Mouse (Mus musculus): Measurements from ENCODE around the gene Bcl2l15. TPM values are rescaled to one million over a fixed set of nuclear protein-coding genes. Genes with fewer than 3 reads are reported as not detected.
"Not testable (repeated sequence)": the region's sequence is repeated elsewhere in the genome, so short reads cannot be mapped to it uniquely, and the experiment has no call there.

Gene Bcl2l15
- total RNA-seq, 1 experiment from 2014 or later, result 0.50 TPM

DNA sequence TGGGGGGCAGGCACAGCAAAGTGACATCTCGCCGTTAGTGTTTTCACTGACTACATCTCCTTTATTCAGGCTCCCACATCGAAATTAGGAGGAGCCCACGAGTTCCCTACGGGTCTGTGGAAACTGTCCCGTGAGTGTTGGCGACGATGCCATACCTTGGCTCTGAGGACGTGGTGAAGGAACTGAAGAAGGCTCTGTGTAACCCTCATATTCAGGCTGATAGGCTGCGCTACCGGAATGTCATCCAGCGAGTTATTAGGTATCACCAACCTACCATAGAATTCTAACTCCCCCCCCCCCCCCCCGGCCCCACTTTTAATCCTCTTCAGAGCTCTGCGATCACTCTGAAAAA, 22.6 kb upstream of the Bcl2l15 start:
- ATAC-seq (replicated peaks in 1 of 2; ENCODE audit: insufficient read depth in 1 of 2, low FRiP score in 2 of 2, low TSS enrichment in 1 of 2, low read depth in 1 of 2, poor library complexity in 2 of 2, severe bottlenecking in 2 of 2), result peak; percentile 17 to 29; a peak in 2 of 4 replicates

DNA sequence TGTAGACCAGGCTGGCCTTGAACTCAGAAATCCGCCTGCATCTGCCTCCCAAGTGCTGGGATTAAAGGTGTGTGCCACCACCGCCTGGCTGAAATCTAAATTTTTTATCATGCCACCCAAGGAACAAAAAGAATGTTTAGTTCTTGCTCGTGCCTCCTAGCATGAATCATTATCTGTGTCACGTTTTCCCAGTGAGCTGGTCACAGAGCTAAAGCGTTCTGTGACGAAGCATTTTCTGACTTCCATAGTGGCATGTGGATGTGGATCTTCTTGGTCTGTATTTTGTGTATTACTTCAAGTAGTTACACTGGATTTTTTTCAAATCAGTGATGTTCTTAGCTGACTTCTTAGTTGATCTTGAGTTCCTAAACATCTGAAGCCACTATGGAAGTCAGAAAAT, 21.4 kb upstream of the Bcl2l15 start:
- no peak for ATAC-seq (replicated peaks in 1 of 2; ENCODE audit: insufficient read depth in 1 of 2, low FRiP score in 2 of 2, low TSS enrichment in 1 of 2, low read depth in 1 of 2, poor library complexity in 2 of 2, severe bottlenecking in 2 of 2)

DNA sequence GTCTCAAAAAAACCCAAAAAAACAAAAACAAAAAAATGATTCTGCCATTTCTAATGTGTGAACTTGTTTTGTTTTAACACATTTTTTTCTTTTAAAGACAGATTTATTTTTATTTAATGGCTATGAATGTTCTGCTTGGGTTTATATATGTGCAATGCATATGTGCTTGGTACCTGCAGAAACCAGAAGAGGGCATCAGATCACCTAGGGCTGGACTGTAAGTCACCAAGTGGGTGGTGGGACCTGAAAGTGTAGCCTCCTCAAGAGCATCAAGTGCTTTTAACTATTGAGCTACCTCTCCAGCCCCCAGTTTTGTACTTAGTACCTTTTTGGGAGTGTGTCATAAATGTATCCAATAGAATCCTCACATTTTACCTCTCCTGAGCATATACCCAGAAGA, 4.9 kb upstream of the Bcl2l15 start:
- no peak for ATAC-seq (replicated peaks in 1 of 2; ENCODE audit: insufficient read depth in 1 of 2, low FRiP score in 2 of 2, low TSS enrichment in 1 of 2, low read depth in 1 of 2, poor library complexity in 2 of 2, severe bottlenecking in 2 of 2)

DNA sequence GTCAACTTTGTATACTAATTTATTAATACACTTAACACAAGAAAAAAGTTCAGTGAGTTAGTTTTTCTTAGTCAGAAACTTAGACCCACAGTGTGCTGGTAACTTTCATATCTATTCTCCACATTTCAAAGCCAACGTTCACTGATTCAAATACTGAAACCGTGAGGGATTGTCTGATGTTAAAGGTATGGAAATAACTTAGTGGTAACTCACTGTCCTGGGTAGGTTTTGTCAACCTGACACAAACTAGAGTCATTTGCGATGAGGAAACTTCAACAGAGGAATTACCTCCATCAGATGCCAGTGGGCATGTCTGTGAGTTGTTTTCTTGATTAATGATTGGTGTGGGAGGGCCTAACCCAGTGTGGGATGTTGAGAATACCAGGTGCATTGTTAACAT, 3.4 kb upstream of the Bcl2l15 start:
- ATAC-seq (replicated peaks in 1 of 2; ENCODE audit: insufficient read depth in 1 of 2, low FRiP score in 2 of 2, low TSS enrichment in 1 of 2, low read depth in 1 of 2, poor library complexity in 2 of 2, severe bottlenecking in 2 of 2), result no peak

DNA sequence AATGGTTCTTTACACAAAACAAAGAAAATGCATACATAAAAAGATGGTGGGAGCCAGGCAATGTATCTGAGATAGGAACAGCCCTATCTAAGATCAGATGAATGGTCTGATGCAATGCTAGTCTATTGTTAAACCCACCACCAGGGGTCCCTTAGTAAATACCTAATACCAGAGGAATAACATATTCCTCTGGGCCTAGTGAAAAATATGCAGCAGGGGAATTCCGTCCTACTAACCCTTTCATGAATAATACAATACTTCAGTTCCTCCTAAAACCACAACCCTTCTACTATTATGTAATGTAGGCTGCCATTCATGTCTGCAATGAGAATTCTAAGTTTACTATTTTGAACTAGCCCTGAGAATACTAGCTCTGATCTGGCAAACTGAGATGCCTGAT, 1.7 kb upstream of the Bcl2l15 start:
- not testable (repeated sequence) for ATAC-seq (replicated peaks in 1 of 2; ENCODE audit: insufficient read depth in 1 of 2, low FRiP score in 2 of 2, low TSS enrichment in 1 of 2, low read depth in 1 of 2, poor library complexity in 2 of 2, severe bottlenecking in 2 of 2)

DNA sequence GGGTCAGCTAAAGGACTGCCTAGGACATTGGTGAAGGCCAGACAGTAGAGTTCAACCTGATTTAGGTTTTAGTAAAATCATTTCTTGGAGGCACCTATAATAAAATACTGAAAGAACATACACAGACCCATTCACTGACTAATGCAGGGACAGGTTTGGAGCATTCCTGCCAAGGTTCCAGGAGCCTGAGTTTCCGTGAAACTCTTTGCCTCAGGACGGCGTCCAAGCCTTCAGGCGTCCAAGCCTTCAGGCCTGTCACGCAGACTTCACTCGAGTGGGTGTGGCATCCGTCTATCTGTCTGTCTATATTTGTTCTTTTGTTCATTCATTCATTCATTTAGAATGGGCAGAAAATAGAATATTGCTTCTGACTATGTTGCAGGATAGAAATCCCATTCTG, 1.3 kb upstream of the Bcl2l15 start:
- ATAC-seq (replicated peaks in 1 of 2; ENCODE audit: insufficient read depth in 1 of 2, low FRiP score in 2 of 2, low TSS enrichment in 1 of 2, low read depth in 1 of 2, poor library complexity in 2 of 2, severe bottlenecking in 2 of 2), result no peak

DNA sequence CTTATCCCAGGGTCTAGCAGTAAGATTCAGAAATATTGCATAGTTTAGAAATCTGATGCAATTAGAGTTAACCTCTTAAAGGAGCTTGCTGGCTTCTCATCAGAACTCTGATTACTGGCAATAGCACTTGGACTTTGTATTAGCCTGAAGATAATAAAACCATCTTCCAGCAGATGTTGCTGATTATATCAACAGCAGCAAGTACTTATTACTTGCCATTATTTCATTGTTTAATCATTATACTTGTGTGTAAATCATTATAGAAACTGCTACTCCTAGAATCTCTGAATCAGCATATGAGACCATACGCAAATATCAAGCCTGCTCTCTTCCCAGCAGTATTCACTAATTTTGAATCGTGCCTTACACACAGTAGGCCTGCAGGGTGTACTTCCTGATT, 1.6 kb downstream of the Bcl2l15 start:
- no peak for ATAC-seq (replicated peaks in 1 of 2; ENCODE audit: insufficient read depth in 1 of 2, low FRiP score in 2 of 2, low TSS enrichment in 1 of 2, low read depth in 1 of 2, poor library complexity in 2 of 2, severe bottlenecking in 2 of 2)

DNA sequence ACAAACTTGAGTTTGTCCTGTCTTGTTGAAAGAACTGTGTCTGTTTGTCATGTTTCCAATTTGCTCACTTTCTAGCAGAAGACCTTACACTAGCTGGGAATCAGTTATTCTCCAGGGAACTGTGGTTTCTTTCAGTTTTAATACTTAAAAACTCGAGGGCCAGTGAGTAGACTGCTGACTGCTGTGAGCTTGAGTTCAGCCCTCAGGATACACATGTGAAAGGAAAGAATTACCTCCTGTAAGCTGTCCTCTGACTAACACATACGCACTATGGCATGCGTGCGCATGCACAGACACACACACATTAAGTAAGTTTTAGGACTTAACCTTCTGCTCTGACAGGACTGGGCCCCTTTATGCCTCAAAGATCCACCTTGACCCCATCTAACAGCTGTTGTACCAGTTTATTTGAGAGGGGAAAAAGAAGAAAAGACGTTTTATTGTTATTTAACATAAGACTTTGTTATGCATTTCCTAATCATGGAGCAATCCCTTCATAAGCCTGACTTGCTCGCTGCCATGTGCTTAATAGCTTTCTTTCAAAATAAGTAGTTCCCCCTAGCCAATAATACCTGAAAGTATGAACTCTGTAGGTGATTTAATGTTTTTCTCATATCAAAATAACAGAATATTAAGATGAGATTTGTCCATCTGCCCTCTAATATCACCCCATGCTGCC, 3.0 kb downstream of the Bcl2l15 start:
- ATAC-seq (replicated peaks in 1 of 2; ENCODE audit: insufficient read depth in 1 of 2, low FRiP score in 2 of 2, low TSS enrichment in 1 of 2, low read depth in 1 of 2, poor library complexity in 2 of 2, severe bottlenecking in 2 of 2), result no peak

DNA sequence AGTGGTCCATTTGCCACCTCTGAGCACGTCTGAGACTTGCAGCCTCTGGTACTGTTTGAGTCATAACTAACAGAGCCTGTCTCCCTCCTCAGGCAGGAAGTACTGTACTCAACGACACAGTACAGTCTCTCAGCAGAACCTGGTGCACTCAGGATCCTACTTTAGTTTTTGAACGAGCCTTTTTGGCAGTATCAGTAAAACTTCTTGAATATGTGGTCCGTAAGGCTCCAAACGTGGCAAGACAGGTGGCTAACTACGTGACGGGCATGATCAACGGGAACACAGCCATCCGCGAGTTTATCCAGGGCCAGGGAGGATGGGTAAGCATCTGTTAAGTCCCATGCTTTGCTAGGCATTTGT, 3.5 kb downstream of the Bcl2l15 start:
- no peak for ATAC-seq (replicated peaks in 1 of 2; ENCODE audit: insufficient read depth in 1 of 2, low FRiP score in 2 of 2, low TSS enrichment in 1 of 2, low read depth in 1 of 2, poor library complexity in 2 of 2, severe bottlenecking in 2 of 2)

DNA sequence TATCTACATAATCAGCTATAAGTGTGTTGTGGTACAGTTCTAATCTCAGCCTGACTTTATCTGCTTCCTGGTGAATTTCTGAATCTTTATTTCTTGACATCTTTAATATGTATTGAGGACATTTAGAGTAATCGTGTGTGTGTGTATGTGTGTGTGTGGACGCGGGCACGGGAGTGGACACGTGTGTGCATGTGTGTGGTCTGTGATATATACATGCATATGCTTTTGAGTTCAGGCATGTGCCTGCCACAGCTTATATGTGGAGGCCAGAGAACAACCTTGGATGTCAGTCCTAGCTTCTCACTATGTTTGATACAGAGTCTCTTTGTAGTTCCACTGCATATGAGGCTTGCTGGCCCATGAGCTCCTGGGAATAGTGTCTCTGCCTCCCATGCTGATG, 4.1 kb downstream of the Bcl2l15 start:
- ATAC-seq (replicated peaks in 1 of 2; ENCODE audit: insufficient read depth in 1 of 2, low FRiP score in 2 of 2, low TSS enrichment in 1 of 2, low read depth in 1 of 2, poor library complexity in 2 of 2, severe bottlenecking in 2 of 2), result no peak

DNA sequence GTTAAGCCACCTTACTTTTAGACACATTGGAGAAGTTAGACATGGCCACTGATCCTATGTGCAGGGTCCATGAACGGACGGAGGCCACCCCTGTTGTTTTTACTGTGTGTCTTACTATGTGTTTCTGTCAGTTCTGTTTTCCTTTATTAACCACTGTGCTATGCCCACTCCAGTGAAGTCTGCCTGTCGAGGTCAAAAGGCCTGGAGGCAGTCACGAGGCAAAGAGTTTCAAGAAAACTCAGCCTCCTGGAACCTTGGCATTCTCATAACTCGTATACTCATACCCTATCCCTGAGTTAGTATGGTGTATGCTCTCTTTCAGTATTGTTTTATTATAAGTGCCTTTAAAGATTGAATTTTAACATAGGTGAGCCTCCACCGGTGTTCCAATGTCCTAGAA, 7.3 kb downstream of the Bcl2l15 start:
- no peak for ATAC-seq (replicated peaks in 1 of 2; ENCODE audit: insufficient read depth in 1 of 2, low FRiP score in 2 of 2, low TSS enrichment in 1 of 2, low read depth in 1 of 2, poor library complexity in 2 of 2, severe bottlenecking in 2 of 2)

DNA sequence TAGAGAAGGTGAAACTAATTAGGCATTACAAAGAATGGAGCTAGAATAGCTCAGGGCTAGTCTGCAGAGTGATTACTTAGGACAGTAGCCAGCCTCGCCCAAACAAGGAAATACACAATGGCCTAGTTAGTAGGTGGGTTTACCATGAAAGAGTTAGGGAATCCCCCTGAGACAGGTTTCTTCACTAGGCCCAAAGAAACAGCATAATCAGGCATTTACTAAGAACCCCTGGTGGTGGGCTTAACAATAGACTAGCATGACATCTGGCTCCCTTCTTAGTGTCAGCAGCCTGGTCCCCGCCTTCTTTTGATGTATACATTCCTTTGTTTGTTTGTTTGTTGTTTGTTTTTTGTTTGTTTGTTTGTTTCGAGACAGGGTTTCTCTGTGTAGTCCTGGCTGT, 7.8 kb downstream of the Bcl2l15 start:
- ATAC-seq (replicated peaks in 1 of 2; ENCODE audit: insufficient read depth in 1 of 2, low FRiP score in 2 of 2, low TSS enrichment in 1 of 2, low read depth in 1 of 2, poor library complexity in 2 of 2, severe bottlenecking in 2 of 2), result not testable (repeated sequence)

DNA sequence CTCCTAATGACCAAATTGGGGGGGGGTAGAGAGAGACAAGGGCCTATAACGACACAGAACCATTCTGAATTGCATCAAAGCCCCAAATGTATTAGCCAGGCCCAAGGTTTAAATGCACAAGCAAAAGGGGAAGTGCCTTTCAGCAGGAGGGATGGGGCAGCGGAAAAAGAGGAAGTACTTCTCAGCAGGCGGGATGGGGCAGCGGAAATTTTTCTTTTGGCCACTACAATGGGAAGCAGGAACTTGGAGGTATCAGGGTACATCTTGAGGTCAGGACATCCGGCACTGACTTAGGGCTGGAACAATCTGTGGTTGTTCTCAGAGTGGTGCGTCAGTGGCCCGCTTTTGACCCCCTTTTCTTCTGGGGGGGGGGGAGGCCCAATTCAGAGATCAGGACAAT, 8.5 kb downstream of the Bcl2l15 start:
- not testable (repeated sequence) for ATAC-seq (replicated peaks in 1 of 2; ENCODE audit: insufficient read depth in 1 of 2, low FRiP score in 2 of 2, low TSS enrichment in 1 of 2, low read depth in 1 of 2, poor library complexity in 2 of 2, severe bottlenecking in 2 of 2)

DNA sequence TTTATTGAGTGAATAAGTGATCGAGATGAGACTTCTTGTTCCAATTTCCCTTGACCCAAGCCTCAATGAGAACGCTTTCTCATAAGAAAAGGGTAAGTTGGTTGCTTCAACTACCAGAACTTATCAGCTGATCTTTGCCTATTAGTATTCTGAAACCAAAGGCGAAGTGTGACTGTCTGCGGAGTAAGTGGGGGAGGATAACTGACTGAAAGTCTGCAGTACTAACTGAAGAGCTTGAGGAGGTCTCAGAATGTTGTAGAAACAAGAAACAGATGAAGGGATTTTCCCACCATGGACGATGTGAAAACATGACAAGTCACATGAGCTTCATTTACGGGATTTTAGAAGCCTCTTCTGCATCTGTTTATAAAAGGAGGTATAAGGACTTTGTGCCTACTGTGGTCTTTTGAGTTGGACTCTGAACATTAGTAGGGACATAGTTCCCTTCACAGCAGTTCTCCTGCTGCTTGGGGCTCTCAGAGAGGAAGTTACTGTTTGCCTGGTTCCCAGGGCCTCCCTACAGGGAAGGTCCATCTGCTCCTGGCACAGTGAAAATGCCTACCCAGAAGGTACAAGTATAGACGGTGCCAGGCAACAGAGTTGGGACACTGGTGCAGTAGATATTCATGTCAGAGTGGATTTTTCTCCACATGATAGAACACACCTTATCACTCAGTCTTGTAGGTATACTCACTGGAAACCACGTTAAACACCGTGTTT, 18.4 kb downstream of the Bcl2l15 start:
- ATAC-seq (replicated peaks in 1 of 2; ENCODE audit: insufficient read depth in 1 of 2, low FRiP score in 2 of 2, low TSS enrichment in 1 of 2, low read depth in 1 of 2, poor library complexity in 2 of 2, severe bottlenecking in 2 of 2), result no peak

DNA sequence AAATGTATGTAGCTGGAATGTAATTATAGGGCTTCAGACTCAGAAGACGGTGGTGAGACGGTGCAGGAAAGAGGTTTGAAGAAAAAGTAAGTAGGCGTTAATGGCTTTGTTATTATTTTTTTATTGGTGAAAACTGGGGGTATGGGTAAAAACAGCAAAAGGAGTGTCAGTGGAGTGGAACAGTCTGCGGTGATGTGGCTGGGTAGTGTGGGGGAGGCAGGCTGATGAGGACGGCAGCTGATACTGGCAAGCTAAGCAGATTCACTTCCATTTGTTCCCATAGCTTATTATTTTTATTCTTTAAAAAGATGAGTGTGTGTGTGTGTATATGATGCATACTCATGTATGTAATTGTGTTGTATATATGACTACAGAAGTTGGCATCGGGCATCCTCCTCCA, 19.1 kb downstream of the Bcl2l15 start:
- no peak for ATAC-seq (replicated peaks in 1 of 2; ENCODE audit: insufficient read depth in 1 of 2, low FRiP score in 2 of 2, low TSS enrichment in 1 of 2, low read depth in 1 of 2, poor library complexity in 2 of 2, severe bottlenecking in 2 of 2)

DNA sequence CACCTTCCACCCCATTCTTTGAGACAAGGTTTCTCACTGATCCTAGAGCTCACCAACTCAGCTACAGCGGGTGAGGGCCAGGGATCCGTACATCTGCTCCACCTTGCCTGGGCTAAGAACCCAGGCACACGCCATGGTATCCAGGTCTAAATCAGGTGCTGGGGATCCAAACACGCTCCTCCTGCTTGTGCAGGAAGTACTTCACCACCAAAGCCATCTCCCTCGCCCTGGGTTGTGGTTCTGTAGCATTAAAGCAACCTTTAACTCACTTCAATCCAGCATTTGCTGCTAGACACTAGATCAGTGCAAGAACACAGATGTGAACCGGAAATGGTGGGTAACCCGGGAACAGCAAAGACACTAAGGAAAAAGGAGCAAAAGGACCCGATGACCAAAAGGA, 19.5 kb downstream of the Bcl2l15 start:
- ATAC-seq (replicated peaks in 1 of 2; ENCODE audit: insufficient read depth in 1 of 2, low FRiP score in 2 of 2, low TSS enrichment in 1 of 2, low read depth in 1 of 2, poor library complexity in 2 of 2, severe bottlenecking in 2 of 2), result no peak

DNA sequence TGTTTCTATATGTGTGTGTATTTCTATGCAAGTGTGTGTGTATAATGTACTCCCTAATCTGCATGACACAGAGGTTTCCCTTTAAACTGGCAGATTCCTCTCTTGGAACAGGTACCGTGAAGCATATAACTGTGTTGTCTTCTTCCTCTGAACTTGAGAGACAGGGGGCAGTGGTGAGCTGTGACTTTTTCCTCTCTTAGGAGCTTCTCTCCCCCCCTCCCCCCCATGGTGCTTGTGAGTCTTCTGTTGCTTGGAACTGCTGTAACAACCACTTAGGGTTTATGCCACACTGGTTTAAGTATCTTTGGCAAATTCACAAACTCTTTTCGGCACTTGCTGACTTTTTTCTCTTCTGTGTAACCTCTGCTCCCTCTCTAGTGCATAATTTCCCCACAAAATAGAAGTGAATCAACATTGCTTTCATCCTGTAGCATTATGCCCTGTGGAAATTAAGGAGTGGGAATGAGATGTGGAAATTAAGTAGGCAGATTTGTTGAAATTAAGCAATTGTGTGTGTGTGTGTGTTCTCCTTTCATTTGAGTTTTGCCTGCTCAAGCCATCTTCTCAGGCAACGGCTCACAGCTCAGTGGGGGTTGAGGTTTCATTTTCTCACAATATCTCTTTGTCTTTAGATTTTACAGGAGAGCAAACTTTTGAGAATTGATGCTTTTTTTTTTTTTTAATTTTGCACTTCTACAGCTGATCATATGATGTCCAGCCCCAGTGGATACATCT, 20.3 kb downstream of the Bcl2l15 start:
- ATAC-seq (replicated peaks in 1 of 2; ENCODE audit: insufficient read depth in 1 of 2, low FRiP score in 2 of 2, low TSS enrichment in 1 of 2, low read depth in 1 of 2, poor library complexity in 2 of 2, severe bottlenecking in 2 of 2), result peak; percentile 65 to 77; a peak in 3 of 4 replicates

DNA sequence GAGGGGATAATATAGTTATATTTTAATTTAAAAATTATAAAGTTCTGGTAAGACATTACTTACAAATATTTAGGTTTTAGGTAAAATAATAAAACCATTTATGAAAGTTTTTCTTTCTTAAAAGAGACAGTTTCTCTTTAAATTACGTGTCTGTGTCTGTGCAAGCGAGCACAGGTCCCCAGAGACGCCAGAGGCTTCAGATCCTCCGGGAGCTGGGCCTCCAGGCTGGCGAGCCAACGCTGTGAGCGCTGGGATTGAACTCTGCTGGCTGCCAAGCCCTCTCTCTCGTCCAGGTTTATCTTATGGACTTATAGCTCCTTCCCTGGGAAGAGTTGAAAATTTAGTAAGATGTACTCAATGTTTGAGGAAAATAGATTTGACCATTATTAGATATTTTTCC, 21.4 kb downstream of the Bcl2l15 start:
- ATAC-seq (replicated peaks in 1 of 2; ENCODE audit: insufficient read depth in 1 of 2, low FRiP score in 2 of 2, low TSS enrichment in 1 of 2, low read depth in 1 of 2, poor library complexity in 2 of 2, severe bottlenecking in 2 of 2), result no peak
